Mouse (Mus musculus) CD8-positive naive resting alpha-beta T cell, adult 2 months (primary cell): Measurements from ENCODE around the gene Gpr141.

ENCODE experiments used
- DNase-seq, 2 experiments: peaks; one replicate each; pipeline ENCODE4 v3.0.0; 2022; ENCODE audit warnings: low read depth in 2 of 2, low spot score in 2 of 2

Gpr141 gene

DNA sequence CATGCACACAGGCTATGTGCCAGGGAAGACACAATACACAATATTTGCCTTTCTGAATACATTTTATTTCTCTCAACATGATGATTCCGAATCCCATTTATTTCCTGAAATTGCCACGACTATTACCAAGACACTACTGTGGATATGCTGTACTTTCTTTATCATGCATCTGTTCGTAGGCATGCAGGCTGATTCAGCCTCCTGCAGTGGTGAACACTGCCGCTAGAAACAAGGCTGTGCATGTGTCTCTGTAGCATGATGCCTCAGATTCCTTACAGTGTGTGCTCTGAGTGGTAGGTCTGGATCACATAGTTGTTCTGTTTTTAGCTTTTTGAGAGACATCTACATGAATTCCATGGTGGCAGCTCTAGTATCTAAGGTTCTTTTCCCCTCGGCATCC, 89.5 kb downstream of the Gpr141 start:
- no peak for DNase-seq

DNA sequence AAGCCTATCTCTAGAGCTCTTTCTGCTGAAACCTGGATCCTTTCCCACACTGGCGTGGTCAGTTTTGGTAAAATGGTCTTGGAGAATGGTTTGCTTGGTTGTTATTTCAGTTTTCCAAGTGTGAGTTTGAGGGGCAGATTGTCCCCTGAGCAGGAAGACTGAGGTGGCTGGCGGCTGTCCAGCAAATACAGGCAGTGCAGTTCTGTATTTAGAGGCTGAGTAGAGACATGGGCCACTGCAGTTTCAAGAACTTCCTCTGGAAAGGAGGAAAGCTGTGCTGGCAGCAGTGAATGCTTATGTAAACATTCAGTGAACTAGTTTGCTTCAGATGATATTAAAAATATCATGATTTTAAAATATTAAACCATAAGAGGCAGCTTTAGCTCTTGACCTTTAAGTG, 93.2 kb downstream of the Gpr141 start:
- DNase-seq, result no peak

DNA sequence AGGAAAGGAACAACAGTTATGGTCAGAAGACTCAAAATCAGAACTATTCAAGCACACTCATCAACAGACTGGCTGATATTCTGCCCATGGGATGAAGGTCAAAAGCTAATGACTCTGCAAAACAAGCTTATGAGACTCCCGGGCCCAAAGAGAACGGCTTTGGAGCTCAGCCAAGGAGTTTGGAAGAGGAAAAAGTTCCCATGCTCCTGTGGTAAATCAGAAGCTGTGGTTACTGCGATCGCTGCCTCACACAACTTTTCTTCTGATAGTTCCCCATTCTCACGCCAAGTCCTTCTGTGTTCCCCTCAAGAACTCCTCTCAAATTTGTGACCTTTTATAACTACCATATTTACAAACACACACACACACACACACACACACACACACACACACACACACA, 105.1 kb downstream of the Gpr141 start:
- DNase-seq, result no peak

DNA sequence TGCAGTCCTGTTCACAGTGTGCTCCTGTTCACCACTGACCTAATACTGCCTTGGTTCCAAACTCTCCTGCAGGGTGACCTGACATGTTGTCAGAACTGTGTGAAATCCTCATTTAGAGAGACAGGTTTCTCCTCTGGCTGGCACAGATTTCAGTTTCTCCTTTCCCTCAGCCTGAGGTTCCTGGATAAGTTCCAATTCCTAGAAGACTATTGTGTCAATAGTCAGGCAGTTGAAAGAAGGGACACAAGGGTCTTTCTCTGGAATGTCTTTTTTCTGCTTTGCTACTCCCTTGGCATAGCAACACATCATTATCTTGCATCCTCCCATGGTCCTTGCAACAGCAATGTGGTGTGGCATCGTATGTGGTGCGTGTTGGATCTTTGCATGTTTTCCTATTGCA, 106.9 kb downstream of the Gpr141 start:
- no peak for DNase-seq

DNA sequence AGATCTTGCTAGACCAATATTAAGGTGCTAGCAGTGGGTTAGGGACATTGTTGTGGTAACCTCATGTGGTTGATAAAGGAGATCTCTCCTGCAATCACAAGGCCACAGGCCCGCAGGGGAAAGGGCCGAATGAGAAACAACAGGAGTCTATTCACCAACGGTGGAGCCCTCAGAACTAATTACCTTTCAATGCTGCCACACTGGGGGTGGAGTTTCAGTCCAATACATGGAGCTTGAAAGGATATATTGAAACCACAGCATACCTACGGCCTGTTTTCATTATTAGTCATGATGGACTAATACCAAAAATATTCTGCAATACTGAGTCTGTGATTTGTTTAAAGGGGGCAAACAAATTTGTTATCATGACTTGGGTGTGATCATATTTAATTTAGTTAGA, 120.3 kb downstream of the Gpr141 start:
- DNase-seq, result no peak

DNA sequence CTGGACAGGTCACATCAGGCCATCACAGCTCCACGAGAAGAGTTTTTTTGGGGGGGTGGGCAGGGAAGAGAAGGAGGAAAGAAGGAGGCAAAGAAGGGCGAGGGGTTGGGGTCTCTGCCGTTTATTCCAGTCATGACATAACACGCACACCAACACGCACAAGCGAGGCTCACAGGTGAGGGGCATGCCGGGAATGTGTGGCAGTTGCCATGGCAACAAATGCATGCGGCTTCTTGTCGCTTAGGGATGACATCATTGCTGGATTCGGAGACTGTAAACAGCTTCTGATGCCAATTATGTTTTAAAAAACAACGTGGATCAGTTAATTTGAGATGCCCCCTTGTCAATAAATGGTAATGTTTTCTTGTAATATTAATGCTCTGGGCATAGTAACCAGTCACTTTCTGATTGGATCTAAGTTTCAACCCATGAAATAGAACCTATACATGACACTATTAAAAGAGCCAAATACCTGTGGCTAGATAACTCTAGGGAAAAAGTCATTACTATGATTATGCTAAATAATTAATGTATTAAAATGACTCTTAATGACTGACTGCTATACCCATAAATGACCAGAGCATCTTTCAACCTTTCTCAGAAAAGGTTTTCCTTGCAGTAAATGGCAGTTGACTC, 122.5 kb downstream of the Gpr141 start:
- DNase-seq, result no peak

DNA sequence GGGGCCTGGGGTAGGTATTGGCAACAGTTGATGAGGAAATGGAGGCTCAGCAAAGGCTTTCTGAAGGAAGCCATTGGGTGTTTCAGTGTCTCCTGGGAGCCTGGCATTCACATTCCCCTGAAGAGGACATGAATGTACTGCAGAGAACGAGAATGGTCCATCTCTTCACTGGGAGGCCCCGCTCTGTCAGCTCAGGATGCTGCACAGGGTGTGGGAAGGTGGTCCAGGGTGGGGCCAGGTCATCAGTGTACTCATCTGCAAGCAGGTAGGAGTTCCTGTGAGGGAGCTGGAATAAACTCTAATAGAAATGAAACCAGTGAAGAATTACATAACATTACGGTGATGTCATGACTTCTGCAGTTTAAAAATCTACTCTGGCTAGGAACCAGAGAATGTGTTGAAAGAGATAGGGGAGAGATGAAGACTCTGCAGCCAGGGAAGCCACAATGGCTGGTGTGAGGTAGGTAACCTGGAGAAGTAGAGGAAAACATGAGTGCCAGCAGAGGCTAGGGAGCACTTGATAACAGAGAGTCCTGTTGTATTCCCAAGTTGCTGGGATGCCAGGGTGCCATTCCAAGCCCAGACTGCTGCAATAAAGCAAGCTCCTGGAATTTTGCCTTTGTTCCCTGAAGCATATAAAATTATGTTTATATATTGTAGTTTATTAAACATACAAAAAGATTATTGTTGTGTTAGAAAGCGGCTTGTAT, 123.2 kb downstream of the Gpr141 start:
- DNase-seq, result no peak
